Mouse (Mus musculus) retina, postnatal 7 days (tissue): ENCODE results near the gene Ccdc6.

Source experiments
- DNase-seq: peaks from one replicate; pipeline ENCODE4 v3.0.0-alpha.2; 2012; ENCODE audit warnings: low read depth, low spot score

Gene Ccdc6

GRCm38 (mm10) chr10:70096366-70097188 lies at the start of gene Ccdc6:
Gene Ccdc6, plus strand, starts transcription at chr10:70097121.
- DNase-seq: peak; percentile 78

- DNase-seq: no peak
These were observed 47.1 kb upstream of the Ccdc6 start for GRCm38 (mm10) chr10:70049771-70050170.

GRCm38 (mm10) chr10:70055291-70055690 lies 41.6 kb upstream of the Ccdc6 start:
- no peak for DNase-seq

- DNase-seq: no peak
These were observed 39.9 kb upstream of the Ccdc6 start for GRCm38 (mm10) chr10:70057064-70057463.

- DNase-seq: no peak
These were observed 36.8 kb upstream of the Ccdc6 start for GRCm38 (mm10) chr10:70060021-70060688.

- peak; percentile 65 for DNase-seq
These were observed 36.2 kb upstream of the Ccdc6 start for GRCm38 (mm10) chr10:70060689-70061081.

GRCm38 (mm10) chr10:70063881-70064555 lies 32.9 kb upstream of the Ccdc6 start:
- DNase-seq: no peak

GRCm38 (mm10) chr10:70065191-70065590 lies 31.7 kb upstream of the Ccdc6 start:
- no peak for DNase-seq

GRCm38 (mm10) chr10:70066497-70067168 lies 30.3 kb upstream of the Ccdc6 start:
- DNase-seq: no peak

GRCm38 (mm10) chr10:70067169-70068115 lies 29.5 kb upstream of the Ccdc6 start:
- DNase-seq: no peak

- no peak for DNase-seq
These were observed 27.6 kb upstream of the Ccdc6 start for GRCm38 (mm10) chr10:70069321-70069720.

- no peak for DNase-seq
These were observed 25.6 kb upstream of the Ccdc6 start for GRCm38 (mm10) chr10:70071334-70071733.

- DNase-seq: no peak
These were observed 19.5 kb upstream of the Ccdc6 start for GRCm38 (mm10) chr10:70077452-70077851.

GRCm38 (mm10) chr10:70080908-70081307 lies 16.0 kb upstream of the Ccdc6 start:
- DNase-seq: no peak

- DNase-seq: no peak
These were observed 15.3 kb upstream of the Ccdc6 start for GRCm38 (mm10) chr10:70081564-70082175.

- no peak for DNase-seq
These were observed 13.7 kb upstream of the Ccdc6 start for GRCm38 (mm10) chr10:70083241-70083640.

- no peak for DNase-seq
These were observed 11.5 kb upstream of the Ccdc6 start for GRCm38 (mm10) chr10:70085256-70085961.

- no peak for DNase-seq
These were observed 8.1 kb upstream of the Ccdc6 start for GRCm38 (mm10) chr10:70088788-70089187.

GRCm38 (mm10) chr10:70091876-70092462 lies 5.0 kb upstream of the Ccdc6 start:
- no peak for DNase-seq
